Mouse (Mus musculus) E14TG2a.4 (cell line): ENCODE results near the gene Inafm2.

ENCODE experiments used
- H3K27me3 ChIP-seq: 2 replicates; pipeline ENCODE4 v1.6.1; 2014; ENCODE audit warnings: low read length, control low read depth; ENCODE audit not compliant: insufficient read depth
- H3K36me3 ChIP-seq: 2 replicates; pipeline ENCODE4 v1.6.1; 2014; ENCODE audit warnings: low read length, control low read depth; ENCODE audit not compliant: insufficient read depth
- H3K4me1 ChIP-seq: replicated peaks from 2 replicates; pipeline ENCODE4 v1.6.1; 2014; ENCODE audit warnings: low read depth, low read length, control low read depth
- H3K4me3 ChIP-seq: replicated peaks from 2 replicates; pipeline ENCODE4 v1.5.1; 2014; ENCODE audit warnings: mild to moderate bottlenecking, low read length
- H3K9me3 ChIP-seq: 2 replicates; pipeline ENCODE4 v1.6.1; 2014; ENCODE audit warnings: low read length, control low read depth
- CTCF ChIP-seq: conservative IDR thresholded peaks from 2 replicates; pipeline ENCODE4 v1.5.1; 2014; ENCODE audit warnings: low read length
- NANOG ChIP-seq: IDR thresholded peaks from 2 replicates; pipeline ENCODE4 v1.6.1; 2014; ENCODE audit warnings: borderline replicate concordance, low read length, mixed read lengths
- POU5F1 ChIP-seq: IDR thresholded peaks from 2 replicates; pipeline ENCODE4 v1.6.1; 2014; ENCODE audit warnings: low read length, borderline replicate concordance

Inafm2 gene

GRCm38 (mm10) chr2:118761358-118761757, 15.8 kb downstream of the Inafm2 start:
- H3K9me3 ChIP-seq, result no peaks in the 10 kb centered on the region
- H3K4me1 ChIP-seq, result peaks cover 62% of the 10 kb centered on the region
- 0 out of 2 replicates have a peak overlapping the region, but pooled peaks have one; percentile 55 for H3K4me3 ChIP-seq
- H3K36me3 ChIP-seq, result no peaks in the 10 kb centered on the region
- TF ChIP-seq POU5F1 (no peak), NANOG (no peak), CTCF (no peak)
- H3K27me3 ChIP-seq, result peaks cover 84% of the 10 kb centered on the region

GRCm38 (mm10) chr2:118761906-118762783, 16.6 kb downstream of the Inafm2 start, which contains the start of gene Ccdc9b:
Gene Ccdc9b (minus strand): TSS chr2:118762661.
- peaks cover 76% of the 10 kb centered on the region for H3K27me3 ChIP-seq
- peak within 1 kb of the TSS; percentile 55 for H3K4me3 ChIP-seq
- H3K4me1 ChIP-seq, result peaks cover 66% of the 10 kb centered on the region
- TF ChIP-seq NANOG, result no peak
- no peaks in the 10 kb centered on the region for H3K36me3 ChIP-seq
- no peaks in the 10 kb centered on the region for H3K9me3 ChIP-seq

GRCm38 (mm10) chr2:118762784-118763148, 17.2 kb downstream of the Inafm2 start:
- Histone ChIP-seq H3K36me3 (no peaks in the 10 kb centered on the region), H3K4me1 (peaks cover 62% of the 10 kb centered on the region), H3K27me3 (peaks cover 76% of the 10 kb centered on the region), H3K4me3 (peak overlapping the region; percentile 55), H3K9me3 (no peaks in the 10 kb centered on the region)
- TF ChIP-seq POU5F1 (no peak), NANOG (no peak), CTCF (no peak)

- H3K36me3 ChIP-seq, result no peaks in the 10 kb centered on the region
- no peak for TF ChIP-seq POU5F1
- no peak for TF ChIP-seq CTCF
- no peak for TF ChIP-seq NANOG
- no peaks in the 10 kb centered on the region for H3K9me3 ChIP-seq
- H3K4me3 ChIP-seq, result peak overlapping the region; percentile 55; the same call in 1 of the 2 replicates
- peaks cover 72% of the 10 kb centered on the region for H3K27me3 ChIP-seq
- H3K4me1 ChIP-seq, result peaks cover 55% of the 10 kb centered on the region
Measured at GRCm38 (mm10) chr2:118763469-118763868, 17.9 kb downstream of the Inafm2 start.

GRCm38 (mm10) chr2:118764094-118764831, 18.7 kb downstream of the Inafm2 start:
- peaks cover 66% of the 10 kb centered on the region for H3K27me3 ChIP-seq
- no peaks in the 10 kb centered on the region for H3K36me3 ChIP-seq
- peaks cover 51% of the 10 kb centered on the region for H3K4me1 ChIP-seq
- TF ChIP-seq POU5F1 (no peak), CTCF (peak; percentile 52)
- no peak overlapping the region for H3K4me3 ChIP-seq
- no peaks in the 10 kb centered on the region for H3K9me3 ChIP-seq

- no peak for TF ChIP-seq POU5F1
- no peak for TF ChIP-seq NANOG
- TF ChIP-seq CTCF, result no peak
- Histone ChIP-seq H3K4me1 (peaks cover 46% of the 10 kb centered on the region), H3K4me3 (no peak overlapping the region), H3K9me3 (no peaks in the 10 kb centered on the region), H3K27me3 (peaks cover 60% of the 10 kb centered on the region), H3K36me3 (no peaks in the 10 kb centered on the region)
Measured at GRCm38 (mm10) chr2:118764875-118765274, 19.3 kb downstream of the Inafm2 start.

- H3K27me3 ChIP-seq, result peaks cover 47% of the 10 kb centered on the region
- H3K36me3 ChIP-seq, result no peaks in the 10 kb centered on the region
- H3K4me1 ChIP-seq, result peaks cover 41% of the 10 kb centered on the region
- no peak overlapping the region for H3K4me3 ChIP-seq
- no peaks in the 10 kb centered on the region for H3K9me3 ChIP-seq
- TF ChIP-seq CTCF (no peak), POU5F1 (no peak), NANOG (no peak)
Measured at GRCm38 (mm10) chr2:118766041-118767033, 20.8 kb downstream of the Inafm2 start.

- TF ChIP-seq POU5F1 (no peak), NANOG (no peak), CTCF (no peak)
- Histone ChIP-seq H3K9me3 (no peaks in the 10 kb centered on the region), H3K36me3 (no peaks in the 10 kb centered on the region), H3K4me3 (no peak within 1 kb of the TSS), H3K4me1 (peaks cover 7% of the 10 kb centered on the region; the same call in 1 of the 2 replicates), H3K27me3 (peaks cover 39% of the 10 kb centered on the region)
Measured at GRCm38 (mm10) chr2:118772158-118772874, 26.8 kb downstream of the Inafm2 start, which contains the start of gene Phgr1. Gene Phgr1 (plus strand): TSS chr2:118772769.
